Mouse (Mus musculus): ENCODE data around the gene 4833439L19Rik.
A peak's percentile ranks its signal among the peaks of the same experiment; 100 is the strongest.
"Not testable (repeated sequence)": the region's sequence is repeated elsewhere in the genome, so short reads cannot be mapped to it uniquely, and the experiment has no call there.

4833439L19Rik gene

DNA sequence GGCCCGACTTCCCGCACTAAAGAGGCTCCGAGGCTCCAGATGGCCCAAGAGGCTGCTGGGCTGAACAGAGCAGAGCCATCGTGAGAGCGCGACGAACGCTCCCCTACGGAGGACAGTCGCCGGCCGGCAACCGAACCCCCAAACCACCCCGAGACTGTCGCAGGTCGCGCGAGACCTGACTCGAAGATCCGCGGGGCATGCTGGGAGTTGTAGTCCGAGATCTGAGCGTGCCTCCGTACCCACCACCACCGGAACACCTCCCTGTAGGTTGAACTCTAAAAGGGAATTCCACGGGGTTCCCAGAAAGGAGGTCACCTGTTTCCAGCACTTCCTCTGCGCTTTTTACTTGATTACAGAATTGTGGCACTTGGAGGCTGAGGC is at the start of gene 4833439L19Rik:
Gene 4833439L19Rik (minus strand): TSS at position 235 of the 381 bp plus-strand sequence.
- DNase-seq = peak; percentile 98

DNA sequence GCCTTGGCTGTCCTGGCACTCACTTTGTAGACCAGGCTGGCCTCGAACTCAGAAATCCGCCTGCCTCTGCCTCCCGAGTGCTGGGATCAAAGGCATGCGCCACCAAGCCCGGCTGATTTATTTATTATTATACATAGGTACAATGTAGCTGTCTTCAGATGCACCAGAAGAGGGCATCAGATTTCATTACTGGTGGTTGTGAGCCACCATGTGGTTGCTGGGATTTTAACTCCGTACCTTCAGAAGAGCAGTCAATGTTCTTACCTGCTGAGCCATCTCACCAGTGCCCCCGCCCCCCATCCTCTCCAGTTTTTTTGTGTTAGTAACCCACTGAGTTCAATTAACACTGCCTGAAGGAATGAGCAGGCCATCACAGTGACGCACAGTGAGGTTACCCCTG is 47.9 kb upstream of the 4833439L19Rik start:
- not testable (repeated sequence) for DNase-seq

GRCm38 (mm10) chr13:54610972-54611754 is 45.9 kb upstream of the 4833439L19Rik start, which contains the start of gene Cltb:
TSS of gene Cltb (minus strand) at chr13:54611344.
- DNase-seq = peak; percentile 95

DNA sequence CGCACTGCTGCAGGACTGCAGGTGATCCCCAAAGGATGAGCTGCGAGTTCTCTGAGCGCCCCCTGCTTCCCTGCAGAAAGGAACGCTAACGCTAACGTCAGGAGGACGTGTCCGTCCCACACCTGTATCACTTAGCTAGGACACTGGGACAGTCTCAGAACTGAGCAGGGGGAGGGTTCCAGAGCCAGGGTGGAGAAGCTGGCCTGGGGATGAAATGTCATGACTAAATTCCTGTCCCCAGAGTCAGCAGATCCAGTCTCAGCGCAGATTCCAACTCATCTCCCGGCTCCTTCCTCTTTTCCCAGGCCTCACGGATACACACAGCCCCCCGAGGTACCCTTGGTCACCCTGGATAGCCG is 45.4 kb upstream of the 4833439L19Rik start:
- DNase-seq = no peak

- no peak for DNase-seq
Measured at GRCm38 (mm10) chr13:54609301-54609700, 44.1 kb upstream of the 4833439L19Rik start.

DNA sequence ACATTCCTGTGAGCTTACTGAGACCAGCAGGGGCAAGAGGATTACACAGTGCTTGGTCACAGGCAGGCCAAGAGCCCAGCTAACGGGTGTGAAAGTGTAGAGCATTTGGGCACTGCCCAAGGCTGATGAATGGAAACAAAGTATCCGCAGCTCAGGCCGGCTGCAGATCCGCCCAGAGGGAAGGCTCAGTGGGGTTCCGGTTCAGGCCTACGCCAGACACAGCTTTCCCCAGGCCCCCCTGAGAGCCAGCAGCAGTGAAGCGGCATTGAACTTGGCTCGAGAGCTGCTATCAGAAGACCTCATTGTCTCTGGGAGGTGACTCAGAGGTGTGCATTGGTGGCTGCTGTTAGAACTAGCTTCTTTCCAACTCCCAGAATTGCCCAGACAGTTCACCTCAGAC is 43.4 kb upstream of the 4833439L19Rik start:
- no peak for DNase-seq

DNA sequence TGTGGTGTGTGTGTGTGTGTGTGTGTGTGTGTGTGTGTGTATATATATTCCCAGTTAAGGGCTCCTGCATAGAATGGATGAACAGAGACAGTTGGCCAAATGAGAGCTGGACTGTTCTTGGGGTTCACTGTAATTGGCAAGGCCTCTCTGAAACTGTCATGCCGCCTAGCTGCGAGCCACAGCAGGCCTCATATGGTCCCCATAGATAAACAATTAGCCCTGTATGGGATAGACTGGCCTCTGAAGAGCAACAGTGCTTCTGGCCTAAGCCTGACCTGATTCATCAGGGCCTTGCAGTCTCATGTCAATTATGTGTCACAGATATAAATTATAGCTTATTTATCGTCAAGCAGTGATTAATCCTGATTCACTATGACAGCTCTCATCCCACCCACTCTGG is 42.8 kb upstream of the 4833439L19Rik start:
- no peak for DNase-seq

GRCm38 (mm10) chr13:54607204-54607603 is 42.0 kb upstream of the 4833439L19Rik start:
- no peak for DNase-seq

DNA sequence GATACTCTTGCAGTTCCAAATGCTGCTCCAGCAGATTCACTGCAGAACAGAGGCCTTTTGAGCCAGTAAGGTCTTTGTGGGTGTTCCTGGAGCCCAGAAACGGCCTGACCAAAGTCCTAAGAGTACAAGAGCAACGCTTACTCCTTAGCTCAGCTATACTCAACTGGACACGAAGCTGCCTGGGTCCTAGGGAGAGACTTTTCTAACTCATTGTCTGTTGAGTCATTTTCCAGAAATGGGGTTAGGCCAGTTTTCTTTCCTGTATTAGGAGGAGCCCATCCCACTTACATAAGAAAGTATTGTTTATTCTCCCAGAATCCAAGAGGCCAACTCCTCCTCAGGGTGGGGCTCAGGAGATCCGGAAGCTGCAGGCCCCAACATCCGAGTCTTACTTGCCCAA is 40.2 kb upstream of the 4833439L19Rik start:
- DNase-seq = no peak

GRCm38 (mm10) chr13:54604221-54604620 is 39.0 kb upstream of the 4833439L19Rik start:
- no peak for DNase-seq

GRCm38 (mm10) chr13:54603501-54603900 is 38.3 kb upstream of the 4833439L19Rik start:
- DNase-seq = no peak

DNA sequence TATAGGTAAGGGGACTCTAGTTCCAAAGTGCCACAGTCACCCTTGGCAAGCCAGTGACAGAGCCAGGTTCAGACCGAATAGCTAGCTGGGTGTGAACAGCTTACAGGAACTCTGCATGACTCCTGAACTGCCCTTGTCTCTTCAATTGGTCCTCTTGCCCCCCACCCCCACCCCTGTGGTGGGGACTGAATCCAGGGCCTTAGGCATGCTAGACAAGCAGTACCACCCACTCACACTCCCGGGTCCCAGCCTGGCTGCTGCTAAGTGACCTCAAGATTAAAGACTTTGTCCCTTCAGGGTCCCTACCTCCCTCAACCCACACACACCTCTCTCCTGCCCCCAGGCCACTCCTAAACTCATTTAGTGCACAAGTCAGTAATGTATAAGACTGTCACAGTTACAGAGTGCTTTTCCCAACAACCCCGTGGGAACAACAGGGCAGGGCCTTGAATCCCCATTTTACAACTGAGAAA is 37.4 kb upstream of the 4833439L19Rik start:
- DNase-seq = no peak

GRCm38 (mm10) chr13:54598622-54599143 is 33.4 kb upstream of the 4833439L19Rik start:
- DNase-seq = no peak

DNA sequence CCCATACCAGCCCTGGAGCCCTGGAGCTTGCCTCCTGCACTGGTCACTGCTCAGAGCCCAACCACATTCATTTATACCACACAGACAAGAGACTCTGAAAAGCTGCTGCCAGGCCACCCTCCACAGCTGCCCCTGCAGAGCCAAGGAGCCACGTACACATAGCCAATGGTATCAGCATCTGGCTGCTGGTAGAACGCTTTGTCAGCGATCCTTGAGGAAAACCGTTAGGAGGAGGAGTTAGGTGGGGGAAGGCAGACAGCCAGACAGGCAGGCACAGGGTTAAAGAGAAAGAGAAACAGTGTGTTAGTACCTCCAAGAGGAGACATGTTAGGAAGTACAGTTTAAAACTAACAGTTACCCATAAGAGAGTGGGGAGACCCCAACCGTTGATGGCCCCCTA is 31.6 kb upstream of the 4833439L19Rik start:
- no peak for DNase-seq

DNA sequence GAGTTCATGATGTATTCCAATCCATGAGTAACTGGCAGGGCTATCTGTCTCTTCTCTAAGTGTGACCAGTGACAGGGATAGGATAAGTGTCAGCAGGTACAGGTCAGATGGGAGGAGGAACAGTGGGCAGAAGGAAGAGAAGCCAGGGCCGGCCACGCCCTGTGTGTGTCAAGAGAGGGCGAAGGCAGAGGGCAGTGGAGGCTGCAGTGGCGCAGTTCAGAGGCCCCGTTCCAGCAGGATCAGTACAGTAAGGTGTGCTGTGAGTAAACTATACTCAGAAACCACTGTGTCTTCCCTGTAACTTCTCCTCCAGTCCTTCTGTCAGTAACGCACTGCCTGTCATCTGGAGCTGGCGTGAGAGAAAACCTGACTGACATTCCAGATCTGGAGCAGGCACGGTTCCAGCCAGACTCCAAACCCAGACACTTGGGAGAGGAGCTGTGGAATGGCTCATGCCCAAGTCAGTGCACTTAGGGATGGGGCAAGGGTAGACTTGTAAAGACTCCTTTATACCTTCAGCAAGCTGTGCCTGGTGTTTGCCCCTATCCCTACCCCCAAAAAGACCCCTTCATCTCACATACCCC is 31.0 kb upstream of the 4833439L19Rik start:
- no peak for DNase-seq

GRCm38 (mm10) chr13:54593617-54594016 is 28.4 kb upstream of the 4833439L19Rik start:
- no peak for DNase-seq

DNA sequence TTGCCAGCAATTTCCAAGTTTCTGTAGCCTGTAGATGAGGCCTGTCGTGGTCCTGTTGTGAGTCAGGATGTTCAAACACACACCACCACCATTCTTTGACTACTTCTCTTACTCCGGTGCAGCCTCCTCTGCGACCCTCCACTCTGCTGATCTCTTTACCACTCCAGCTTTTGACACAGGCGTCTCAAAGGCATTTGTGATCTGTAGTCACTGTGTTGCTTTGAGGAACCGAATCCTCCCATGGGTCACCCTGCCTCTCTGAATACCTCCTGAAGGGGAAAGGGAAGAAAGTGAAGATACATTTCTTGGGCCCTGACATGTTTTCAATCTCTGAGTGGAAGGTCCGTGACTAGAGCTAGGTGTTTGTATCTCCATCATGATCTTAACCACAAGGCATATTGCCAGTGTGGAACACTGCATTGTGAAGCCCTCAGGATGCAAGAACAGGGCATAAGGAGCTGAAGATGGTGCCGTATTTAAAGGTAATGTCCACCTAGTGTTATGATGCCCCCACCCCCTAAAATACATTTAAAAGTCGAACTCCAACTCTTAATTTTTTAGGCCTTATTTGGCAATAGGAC is 26.6 kb upstream of the 4833439L19Rik start:
- no peak for DNase-seq

- DNase-seq = peak; percentile 99
Measured at GRCm38 (mm10) chr13:54589996-54590951, 25.0 kb upstream of the 4833439L19Rik start, which contains the start of the genes Nop16 and Higd2a. TSS of gene Nop16 (minus strand) at chr13:54590090. TSS of gene Higd2a (plus strand) at chr13:54590207.

DNA sequence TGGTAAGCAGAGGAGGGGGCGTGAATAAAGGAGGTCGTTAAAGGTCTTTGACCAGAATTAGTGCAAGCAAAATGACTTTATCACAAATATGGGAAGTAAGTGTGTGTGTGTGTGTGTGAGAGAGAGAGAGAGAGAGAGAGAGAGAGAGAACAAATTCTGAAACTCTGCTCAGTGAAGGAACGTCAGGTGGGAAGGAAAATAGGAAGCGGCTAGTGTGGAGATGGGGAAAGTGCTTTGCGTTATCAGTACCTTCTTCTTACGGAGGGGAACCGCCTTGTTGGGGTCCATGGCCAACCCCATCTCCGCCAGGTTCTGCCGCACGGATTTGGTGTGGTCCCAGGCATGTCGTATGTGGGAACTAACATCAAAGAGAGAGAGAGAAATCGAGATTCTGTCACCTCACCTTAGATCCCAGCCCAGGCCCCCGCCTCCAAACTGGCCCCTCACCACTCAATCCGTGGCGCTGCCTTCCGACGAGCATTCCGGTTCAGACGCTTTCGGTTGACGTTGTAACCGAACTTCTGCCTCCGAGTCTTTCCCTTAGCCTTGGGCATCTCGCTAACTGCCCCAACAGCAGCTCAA is 24.3 kb upstream of the 4833439L19Rik start:
- no peak for DNase-seq

- DNase-seq = no peak
Measured at GRCm38 (mm10) chr13:54585831-54586230, 20.6 kb upstream of the 4833439L19Rik start.

DNA sequence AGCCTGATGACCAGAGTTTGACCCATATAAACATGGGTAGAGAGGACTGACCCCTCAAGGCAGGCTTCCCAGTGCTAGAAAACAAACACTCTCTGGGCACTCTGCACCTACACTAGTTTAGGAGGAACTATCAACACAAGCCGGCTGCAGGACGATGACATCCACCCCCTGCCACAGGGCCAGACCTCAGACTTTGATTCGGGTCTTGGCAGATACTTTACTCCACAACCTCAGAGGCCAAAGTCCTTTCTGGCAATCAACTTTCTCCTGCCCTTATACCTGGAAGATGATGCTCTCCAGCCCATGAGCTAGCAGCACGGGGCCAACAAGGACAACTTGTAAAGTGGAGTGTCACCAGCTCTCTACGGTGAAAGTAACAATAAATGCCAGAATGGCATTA is 17.6 kb upstream of the 4833439L19Rik start:
- DNase-seq = no peak

- no peak for DNase-seq
Measured at GRCm38 (mm10) chr13:54582126-54582525, 16.9 kb upstream of the 4833439L19Rik start.
